Mouse (Mus musculus) E14TG2a.4 (cell line): ENCODE data around the gene Mvd.

Experiments used
- CTCF ChIP-seq: conservative IDR thresholded peaks from 2 replicates; pipeline ENCODE4 v1.5.1; 2014; ENCODE audit warnings: low read length
- NANOG ChIP-seq: IDR thresholded peaks from 2 replicates; pipeline ENCODE4 v1.6.1; 2014; ENCODE audit warnings: borderline replicate concordance, low read length, mixed read lengths
- POU5F1 ChIP-seq: IDR thresholded peaks from 2 replicates; pipeline ENCODE4 v1.6.1; 2014; ENCODE audit warnings: low read length, borderline replicate concordance

DNA sequence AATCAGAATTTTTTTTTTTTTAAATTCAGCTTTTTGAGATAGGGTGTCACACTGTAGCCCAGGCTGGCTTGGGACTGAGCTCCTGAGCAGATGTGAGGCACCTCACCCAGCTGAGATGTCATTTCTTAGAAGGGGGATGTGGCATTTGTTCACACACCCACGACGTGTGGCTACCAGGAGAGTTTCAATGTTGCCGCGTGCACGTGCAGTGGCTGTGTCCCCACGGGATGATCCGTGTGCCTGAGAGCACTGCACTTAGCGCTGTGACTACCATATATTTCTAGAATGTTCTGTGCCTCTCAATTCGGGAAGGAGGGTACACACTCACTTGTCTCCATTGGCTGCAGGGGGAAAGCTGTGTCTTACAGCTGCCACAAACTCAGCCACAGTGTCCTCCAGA lies 7.1 kb downstream of the Mvd start:
- TF ChIP-seq CTCF (no peak), NANOG (no peak), POU5F1 (no peak)
